Mouse (Mus musculus): ENCODE measurements around the gene Gnmt.

GRCm38 (mm10) chr17:46714756-46715481 lies 14.0 kb downstream of the Gnmt start:
- TF ChIP-seq CTCF (IDR thresholded peaks at IDR 0.05; ENCODE audit: low read depth, low read length) (no peak), POLR2A (IDR thresholded peaks at IDR 0.05; ENCODE audit: borderline replicate concordance, low read depth, low read length) (no peak)

Data from bone marrow macrophage, adult 2 months (primary cell).